Mouse (Mus musculus) stomach, embryonic 14.5 days (tissue): ENCODE data around the gene Fam57a. TPM values are rescaled to one million over a fixed set of nuclear protein-coding genes. Genes with fewer than 3 reads are reported as not detected.

Experiments used
- ATAC-seq: fragments of 200-750 bp; cut with Nextera tagmentation; 2 replicates; pipeline ENCODE4 v1.8.0; 2017; ENCODE audit warnings: low read depth, moderate TSS enrichment; ENCODE audit not compliant: insufficient number of reproducible peaks, insufficient read depth, low FRiP score
- H3K27ac ChIP-seq: fragments of 300-500 bp; sonication (generic); 2 replicates; pipeline ENCODE4 v1.5.1; 2014; ENCODE audit warnings: mild to moderate bottlenecking, low read length, moderate library complexity, mixed read lengths
- H3K27me3 ChIP-seq: fragments of 300-500 bp; sonication (generic); 2 replicates; pipeline ENCODE4 v1.6.1; 2014; ENCODE audit warnings: low read length, control low read depth, mixed read lengths; ENCODE audit not compliant: control insufficient read depth, insufficient read depth
- H3K36me3 ChIP-seq: fragments of 300-500 bp; sonication (generic); 2 replicates; pipeline ENCODE4 v1.6.1; 2014; ENCODE audit warnings: mild to moderate bottlenecking, control low read depth, low read length, moderate library complexity, mixed read lengths; ENCODE audit not compliant: control insufficient read depth, insufficient read depth
- H3K4me1 ChIP-seq: fragments of 300-500 bp; sonication (generic); 2 replicates; pipeline ENCODE4 v1.6.1; 2014; ENCODE audit warnings: low read length, control low read depth, mixed read lengths; ENCODE audit not compliant: control insufficient read depth, insufficient read depth
- H3K4me2 ChIP-seq: fragments of 300-500 bp; sonication (generic); replicated peaks from 2 replicates; pipeline ENCODE4 v1.6.1; 2014; ENCODE audit warnings: low read depth, low read length, control low read depth
- H3K4me3 ChIP-seq: fragments of 300-500 bp; sonication (generic); 2 replicates; pipeline ENCODE4 v1.5.1; 2014; ENCODE audit warnings: low read depth, low read length, control low read depth
- H3K9ac ChIP-seq: fragments of 300-500 bp; sonication (generic); replicated peaks from 2 replicates; pipeline ENCODE4 v1.6.1; 2014; ENCODE audit warnings: low read depth, mild to moderate bottlenecking, control low read depth, low read length, moderate library complexity, mixed read lengths
- H3K9me3 ChIP-seq: fragments of 300-500 bp; sonication (generic); 2 replicates; pipeline ENCODE4 v1.6.1; 2016; ENCODE audit warnings: low read depth, low read length, control low read depth; ENCODE audit not compliant: control insufficient read depth
- WGBS: fragments of 180-500 bp; shearing (Covaris S2); extraction: QIAGEN DNeasy Blood & Tissue Kit; methylation state at CpG from one replicate; pipeline ENCODE4 v1.1.7; 2014; 5-methylcytosine and 5-hydroxymethylcytosine counted together
- polyA plus RNA-seq: library from polyadenylated mRNA; unstranded; fragments of >200 nt; fragmentation: Nextera tagmentation; extraction: Ambion mirVana; gene quantifications from 2 replicates; pipeline ENCODE4 v1.2.1, GENCODE M21; 2014

Fam57a gene
- polyA plus RNA-seq = 73.3 and 80.6 TPM in 2 replicates

DNA sequence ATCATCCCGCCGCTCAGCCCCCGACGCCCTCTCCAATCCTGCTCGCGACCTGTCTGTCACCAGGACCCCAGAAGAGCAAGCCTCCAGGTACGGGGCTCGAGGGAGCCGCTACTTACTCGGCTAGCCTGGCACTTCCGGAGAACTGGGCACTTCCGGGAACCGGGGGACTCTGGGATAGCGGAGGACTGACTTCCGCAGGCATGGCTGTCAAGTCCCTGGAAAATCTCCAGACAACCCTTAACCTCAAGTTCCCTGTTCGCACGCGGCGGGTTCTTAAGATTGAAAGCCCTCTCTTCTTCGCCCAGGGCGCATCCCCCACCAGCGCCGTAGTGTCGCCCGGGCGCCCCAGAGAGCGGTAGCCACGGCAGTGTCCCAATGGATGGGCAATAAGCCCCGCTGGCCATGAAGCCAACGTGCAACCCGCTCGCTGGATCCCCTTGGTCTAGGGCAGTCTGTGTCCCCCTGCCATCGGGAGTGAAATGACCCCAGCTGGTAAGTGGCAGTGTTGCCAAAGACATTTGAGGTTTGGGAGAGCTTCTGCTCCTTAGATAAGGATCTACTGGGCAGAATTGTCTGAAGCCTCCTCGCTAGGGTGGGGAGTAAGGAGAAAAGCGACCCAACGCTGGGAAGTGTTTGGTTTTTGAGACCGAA, at the start of gene Fam57a, which contains the start of gene Vps53:
TSS of gene Fam57a (plus strand) at position 177 of the 651 bp plus-strand sequence.
TSS of gene Vps53 (minus strand) at position 153 of the 651 bp plus-strand sequence.
- Histone ChIP-seq H3K9ac (peak within 1 kb of the TSS; percentile 72), H3K9me3 (no peaks in the 10 kb centered on the region), H3K36me3 (no peaks in the 10 kb centered on the region), H3K27me3 (no peaks in the 10 kb centered on the region), H3K4me2 (peak within 1 kb of the TSS; percentile 95), H3K4me3 (peak within 1 kb of the TSS; percentile 64), H3K27ac (peak within 1 kb of the TSS; percentile 52; the same call in 1 of the 2 replicates), H3K4me1 (peaks cover 7% of the 10 kb centered on the region; the same call in 1 of the 2 replicates)
- under 1% methylated on average over 37 of the region's 37 CpGs for WGBS
- ATAC-seq = peak; percentile 89

DNA sequence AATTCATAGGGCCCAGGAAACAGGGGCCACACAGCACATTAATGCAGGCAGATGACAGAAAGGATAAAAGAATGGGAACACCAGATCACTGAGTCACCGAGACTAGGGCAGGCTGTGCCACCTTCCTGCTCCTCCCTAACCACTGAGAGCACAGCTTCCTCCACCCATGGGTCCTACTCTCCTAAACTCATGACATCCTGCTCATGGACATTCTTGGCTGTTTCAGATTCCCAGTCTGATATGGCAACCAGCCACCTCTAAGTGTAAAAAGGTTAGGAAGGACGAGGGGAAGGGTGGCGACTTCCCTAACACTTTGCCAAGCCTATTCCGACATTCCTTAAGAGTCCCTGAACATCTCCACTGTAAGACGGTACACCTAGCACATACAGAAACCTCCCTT, 48.6 kb upstream of the Fam57a start:
- ATAC-seq = no peak
- H3K27ac ChIP-seq = no peak overlapping the region
- H3K27me3 ChIP-seq = no peaks in the 10 kb centered on the region
- no peak overlapping the region for H3K9ac ChIP-seq
- no peaks in the 10 kb centered on the region for H3K9me3 ChIP-seq
- no peak overlapping the region for H3K4me3 ChIP-seq
- H3K4me1 ChIP-seq = no peaks in the 10 kb centered on the region
- 84% methylated on average over 5 of the region's 5 CpGs for WGBS
- H3K36me3 ChIP-seq = peaks cover 11% of the 10 kb centered on the region
- no peak overlapping the region for H3K4me2 ChIP-seq

DNA sequence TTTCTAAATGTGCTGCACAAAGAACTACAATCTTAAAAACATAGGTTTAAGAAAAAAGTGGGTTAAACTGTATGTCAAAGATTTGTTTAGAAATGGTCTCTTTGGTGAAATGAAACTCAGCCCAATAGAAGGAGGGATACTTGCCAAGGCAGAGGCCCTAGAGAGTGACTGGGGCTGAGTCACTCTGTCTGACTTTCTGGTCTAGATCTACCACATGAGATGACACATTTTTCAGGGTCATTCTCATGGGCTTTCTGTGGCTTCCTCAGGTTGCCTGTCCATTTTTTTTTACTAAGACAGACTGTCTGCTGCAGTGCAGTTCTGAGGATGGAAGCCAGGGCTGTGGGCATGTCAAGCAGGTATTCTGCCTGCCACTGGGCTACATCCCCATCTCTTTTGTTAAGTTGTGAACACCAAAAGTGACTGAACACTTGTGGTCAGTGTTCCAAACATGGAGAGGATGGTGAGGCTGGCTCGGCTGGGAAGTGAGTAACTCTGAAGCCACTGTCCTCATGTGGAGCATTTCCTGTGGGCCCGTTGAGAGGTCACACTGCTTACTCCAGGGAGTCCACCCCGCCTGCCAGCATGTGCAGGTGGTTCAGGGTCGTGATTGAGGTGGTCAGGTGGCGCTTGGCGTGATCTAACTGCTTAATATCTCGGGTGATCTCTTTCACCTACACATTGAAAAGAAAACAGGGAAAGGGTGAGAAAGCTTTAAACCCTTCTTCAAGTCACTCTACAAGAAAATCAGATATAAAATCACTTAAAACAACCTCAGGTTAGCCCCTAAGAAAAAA, 43.6 kb upstream of the Fam57a start:
- Histone ChIP-seq H3K27me3 (no peaks in the 10 kb centered on the region), H3K4me1 (no peaks in the 10 kb centered on the region), H3K36me3 (peaks cover 13% of the 10 kb centered on the region), H3K4me2 (no peak overlapping the region), H3K4me3 (no peak overlapping the region), H3K9ac (no peak overlapping the region), H3K9me3 (no peaks in the 10 kb centered on the region), H3K27ac (no peak overlapping the region)
- WGBS = 87% methylated on average over 7 of the region's 7 CpGs
- no peak for ATAC-seq

DNA sequence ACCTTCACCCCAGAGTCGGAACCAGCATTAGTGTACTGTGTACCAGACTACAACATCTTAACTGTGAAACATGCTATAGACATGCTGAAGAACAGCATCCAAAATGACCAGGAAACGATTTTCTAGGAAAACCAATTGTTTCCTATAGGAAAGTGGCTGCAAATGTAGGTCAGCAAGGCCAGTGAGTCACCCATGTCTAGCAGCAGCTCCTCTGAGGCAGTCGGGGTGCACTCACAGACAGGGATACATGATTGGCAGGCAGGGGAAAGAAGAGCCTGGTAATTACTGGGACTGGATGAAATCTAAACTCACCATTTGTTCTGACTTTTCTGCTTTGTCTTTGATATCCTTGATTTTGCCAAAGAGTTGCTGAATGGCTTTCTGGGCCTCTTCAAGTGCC, 41.5 kb upstream of the Fam57a start:
- Histone ChIP-seq H3K4me1 (no peaks in the 10 kb centered on the region), H3K27me3 (no peaks in the 10 kb centered on the region), H3K4me2 (no peak overlapping the region), H3K9me3 (no peaks in the 10 kb centered on the region), H3K27ac (no peak overlapping the region), H3K4me3 (no peak overlapping the region), H3K9ac (no peak overlapping the region), H3K36me3 (peaks cover 13% of the 10 kb centered on the region)
- ATAC-seq = no peak
- 86% methylated on average over 3 of the region's 3 CpGs for WGBS

DNA sequence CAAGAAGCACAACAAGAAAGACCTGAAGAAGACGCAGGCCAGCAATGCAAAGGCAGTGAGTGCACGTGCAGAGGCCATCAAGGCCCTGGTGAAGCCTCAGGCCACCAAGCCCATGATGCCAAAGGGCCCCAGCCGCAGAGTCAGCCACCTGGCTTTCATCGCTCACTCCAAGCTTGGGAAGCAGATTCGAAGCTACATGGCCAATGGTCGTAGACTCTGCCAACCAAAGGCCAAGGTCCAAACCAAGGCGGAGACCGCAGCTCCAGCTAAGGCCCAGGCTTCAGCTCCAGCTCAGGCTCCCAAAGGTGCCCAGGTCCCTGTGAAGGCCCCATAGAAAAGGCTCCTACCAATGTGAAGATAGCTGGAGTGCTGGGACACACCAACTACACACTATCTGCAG, 35.1 kb upstream of the Fam57a start:
- 96% methylated on average over 8 of the region's 8 CpGs for WGBS
- ATAC-seq = no peak

DNA sequence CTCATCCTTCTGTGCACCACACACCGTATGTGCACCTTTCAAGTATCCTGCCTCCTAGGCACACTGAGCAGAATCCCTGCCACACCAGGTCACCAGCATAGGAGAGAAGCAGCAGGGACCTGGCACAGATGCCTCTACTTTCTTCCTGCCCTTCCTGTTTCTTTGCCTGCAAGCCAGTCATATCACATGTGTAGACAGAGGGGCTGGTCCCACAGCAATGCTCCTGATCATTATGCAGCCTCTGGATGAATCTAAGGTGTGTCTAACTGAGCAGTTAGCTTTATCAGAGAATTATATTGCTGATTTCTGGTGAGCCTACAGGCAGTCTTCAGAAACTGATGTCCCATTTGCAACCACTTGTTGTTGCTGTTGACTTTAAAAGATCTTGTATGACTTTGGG, 34.3 kb upstream of the Fam57a start:
- Histone ChIP-seq H3K9ac (no peak overlapping the region), H3K4me1 (peaks cover 21% of the 10 kb centered on the region; the same call in 1 of the 2 replicates), H3K4me2 (no peak overlapping the region), H3K27ac (no peak overlapping the region), H3K27me3 (no peaks in the 10 kb centered on the region), H3K9me3 (no peaks in the 10 kb centered on the region), H3K36me3 (no peaks in the 10 kb centered on the region), H3K4me3 (no peak overlapping the region)
- WGBS = 94% methylated on average over 1 of the region's 1 CpGs
- no peak for ATAC-seq

More for the DNA sequence above, 35.1 kb upstream of the Fam57a start:
- H3K27me3 ChIP-seq = no peaks in the 10 kb centered on the region
- H3K4me3 ChIP-seq = no peak overlapping the region
- no peaks in the 10 kb centered on the region for H3K9me3 ChIP-seq
- peaks cover 21% of the 10 kb centered on the region; the same call in 1 of the 2 replicates for H3K4me1 ChIP-seq
- no peaks in the 10 kb centered on the region for H3K36me3 ChIP-seq
- H3K4me2 ChIP-seq = no peak overlapping the region
- H3K27ac ChIP-seq = no peak overlapping the region
- no peak overlapping the region for H3K9ac ChIP-seq

DNA sequence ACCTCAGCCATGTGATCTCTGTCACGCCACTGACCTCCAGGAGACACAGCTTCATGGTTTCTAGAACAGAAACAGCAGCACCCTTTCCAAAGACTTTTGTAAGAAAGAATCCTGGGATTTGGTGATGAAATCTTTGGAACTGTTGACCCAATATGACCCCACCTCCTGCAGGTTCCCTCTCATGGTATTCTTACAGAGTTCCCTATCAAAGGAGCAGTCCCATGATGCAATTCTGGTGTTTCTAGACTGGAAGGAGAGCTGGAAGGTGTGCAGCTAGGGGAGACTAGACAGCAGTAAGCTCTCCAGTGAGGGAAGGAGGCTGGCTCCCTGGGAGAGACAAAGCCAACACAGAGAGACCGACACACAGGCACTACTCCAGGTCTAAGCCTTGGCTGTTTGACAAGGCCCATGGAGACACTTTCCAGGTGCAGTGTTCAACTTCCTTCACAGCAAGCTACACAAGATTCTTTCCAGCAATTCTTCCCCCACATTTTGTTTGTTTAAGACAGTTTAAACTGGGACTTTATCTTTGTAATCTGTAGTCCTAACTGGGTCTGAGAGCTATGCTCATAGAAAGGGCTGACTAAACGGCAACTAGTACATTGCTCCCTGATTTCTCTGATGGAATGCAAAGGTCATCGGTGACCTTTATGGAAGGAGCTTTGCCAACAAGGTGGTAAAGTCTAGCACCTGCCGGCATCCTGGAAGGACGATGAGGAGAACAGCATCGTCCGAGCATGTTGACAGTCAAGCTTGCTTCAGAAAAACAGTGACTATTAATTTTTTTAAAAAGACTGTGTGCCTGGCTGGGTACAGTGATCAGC, 33.1 kb upstream of the Fam57a start:
- no peak overlapping the region for H3K4me3 ChIP-seq
- ATAC-seq = peak; percentile 63; the same call in 1 of the 2 replicates
- peak overlapping the region; percentile 35; the same call in 1 of the 2 replicates for H3K27ac ChIP-seq
- WGBS = 71% methylated on average over 8 of the region's 8 CpGs
- no peak overlapping the region for H3K9ac ChIP-seq
- H3K4me2 ChIP-seq = no peak overlapping the region
- no peaks in the 10 kb centered on the region for H3K27me3 ChIP-seq
- peaks cover 21% of the 10 kb centered on the region; the same call in 1 of the 2 replicates for H3K4me1 ChIP-seq
- no peaks in the 10 kb centered on the region for H3K36me3 ChIP-seq
- no peaks in the 10 kb centered on the region for H3K9me3 ChIP-seq
